Mouse (Mus musculus): ENCODE results near the gene Gm438.
A peak's percentile ranks its signal among the peaks of the same experiment; 100 is the strongest.
"Not testable (repeated sequence)": the region's sequence is repeated elsewhere in the genome, so short reads cannot be mapped to it uniquely, and the experiment has no call there.

The Gm438 gene

DNA sequence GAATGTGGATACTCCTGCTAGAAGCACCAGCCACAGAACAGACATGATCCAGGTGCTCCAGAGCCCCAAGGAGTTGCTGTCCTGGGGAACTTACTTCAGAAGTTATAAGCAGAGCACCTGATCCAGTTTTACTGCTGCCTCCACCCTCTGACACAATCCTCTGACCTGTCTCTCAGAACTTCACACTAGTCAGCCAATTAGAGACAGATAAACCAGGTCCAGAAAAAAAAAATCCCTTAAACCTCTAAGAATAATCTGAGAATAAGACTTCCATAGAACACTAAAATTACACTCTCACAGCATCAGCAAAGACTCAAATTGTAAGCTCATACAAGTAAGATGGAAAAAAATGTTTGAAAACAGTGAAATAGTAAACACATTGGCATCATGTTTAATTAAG is at the start of gene Gm438:
Gene Gm438, minus strand, starts transcription at position 101 of the 400 bp plus-strand sequence.
- DNase-seq, result no peak

DNA sequence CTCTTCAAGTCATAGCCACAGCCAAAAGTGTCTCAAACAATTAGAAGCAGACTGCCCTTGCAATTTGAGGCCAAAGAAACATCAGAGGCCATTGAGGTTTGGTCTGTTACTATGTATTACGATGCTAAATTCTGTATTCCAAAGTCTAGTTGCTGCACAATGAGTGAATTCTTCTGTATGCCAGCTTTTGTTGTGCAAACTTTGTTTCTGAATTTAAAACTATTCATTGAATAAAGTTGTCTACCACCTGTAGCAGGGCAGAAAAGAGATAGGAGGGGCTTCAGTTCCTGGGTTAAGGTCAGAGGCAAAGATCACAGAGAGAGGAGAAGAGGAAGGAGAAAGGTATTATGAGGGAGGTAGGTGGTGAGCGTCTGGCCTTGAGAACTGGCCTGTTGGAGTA is 38.3 kb upstream of the Gm438 start:
- no peak for DNase-seq

DNA sequence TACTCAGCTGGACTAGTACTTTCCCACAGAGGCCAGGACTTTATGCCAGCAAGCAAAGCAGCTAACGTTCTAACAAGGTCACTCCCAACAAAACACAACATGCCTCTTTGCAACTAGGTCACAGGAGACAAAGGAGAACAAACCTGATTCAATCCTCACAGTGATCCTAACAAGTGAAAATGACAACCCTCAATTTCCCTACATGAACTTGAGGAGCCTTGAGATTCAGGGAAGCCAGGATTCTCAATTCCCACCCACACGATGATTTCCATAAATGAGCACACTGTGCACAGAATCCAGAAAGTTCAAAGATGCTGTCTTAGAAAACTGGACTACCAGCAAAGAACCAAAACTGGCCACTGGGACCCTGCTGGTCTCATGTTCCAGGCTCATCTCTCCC is 37.6 kb upstream of the Gm438 start:
- no peak for DNase-seq

DNA sequence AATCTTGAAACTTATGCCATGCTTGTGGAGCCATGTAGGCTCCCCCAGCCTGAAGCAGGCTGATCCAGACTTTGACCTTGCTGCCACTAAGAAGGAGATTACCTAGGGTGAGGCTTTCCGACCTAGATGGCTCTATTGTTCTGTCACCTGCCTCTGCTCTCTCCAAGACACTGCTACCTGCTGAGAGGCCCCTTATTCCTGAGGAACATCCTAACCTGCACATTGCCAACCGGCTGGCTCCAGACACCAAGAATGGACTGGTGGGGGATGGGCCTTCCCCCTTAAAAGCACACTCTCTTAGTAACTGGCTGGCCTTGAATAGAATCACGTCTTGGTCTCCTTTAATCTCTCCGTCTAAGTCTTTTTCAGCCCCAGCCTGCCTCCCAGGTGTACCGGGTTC is 20.8 kb upstream of the Gm438 start:
- not testable (repeated sequence) for DNase-seq

DNA sequence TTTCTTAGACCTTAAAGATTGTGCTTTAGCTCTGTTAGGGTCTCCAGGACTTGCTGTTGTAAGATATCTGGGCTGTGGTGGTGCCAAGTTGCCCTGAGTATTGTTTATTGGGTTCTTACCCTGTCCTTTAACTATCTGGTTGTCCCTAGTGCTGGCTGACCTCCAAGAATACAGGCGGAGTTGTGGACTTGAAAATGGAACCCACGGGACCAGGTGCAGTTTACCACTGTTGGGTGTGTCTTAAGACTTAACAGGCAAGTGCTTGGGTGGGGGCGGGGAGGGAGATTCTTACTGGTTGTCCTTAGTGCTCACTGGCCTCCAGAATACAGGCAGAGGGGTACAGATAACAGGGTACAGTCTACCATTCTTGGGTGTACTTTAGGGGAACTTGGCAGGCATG is 17.2 kb upstream of the Gm438 start:
- no peak for DNase-seq

DNA sequence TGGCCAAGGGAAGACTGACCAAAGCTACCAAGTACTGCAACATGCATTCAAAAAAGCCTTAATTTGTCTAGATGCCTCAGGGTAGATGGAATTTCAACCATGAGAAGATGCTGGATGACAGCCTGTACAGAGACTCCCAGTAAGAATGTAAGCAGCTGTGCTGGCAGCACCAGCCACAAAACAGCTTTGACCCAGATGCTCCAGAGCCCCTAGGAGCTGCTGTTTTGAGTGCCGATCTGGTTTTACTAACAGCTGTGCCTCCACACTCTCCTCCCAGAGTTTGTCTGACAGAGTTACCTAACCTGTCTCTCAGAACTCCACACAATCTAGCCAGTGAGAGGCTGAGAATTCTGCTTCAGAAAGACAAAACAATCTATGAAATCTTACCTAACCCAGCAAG is 3.8 kb upstream of the Gm438 start:
- DNase-seq, result no peak

DNA sequence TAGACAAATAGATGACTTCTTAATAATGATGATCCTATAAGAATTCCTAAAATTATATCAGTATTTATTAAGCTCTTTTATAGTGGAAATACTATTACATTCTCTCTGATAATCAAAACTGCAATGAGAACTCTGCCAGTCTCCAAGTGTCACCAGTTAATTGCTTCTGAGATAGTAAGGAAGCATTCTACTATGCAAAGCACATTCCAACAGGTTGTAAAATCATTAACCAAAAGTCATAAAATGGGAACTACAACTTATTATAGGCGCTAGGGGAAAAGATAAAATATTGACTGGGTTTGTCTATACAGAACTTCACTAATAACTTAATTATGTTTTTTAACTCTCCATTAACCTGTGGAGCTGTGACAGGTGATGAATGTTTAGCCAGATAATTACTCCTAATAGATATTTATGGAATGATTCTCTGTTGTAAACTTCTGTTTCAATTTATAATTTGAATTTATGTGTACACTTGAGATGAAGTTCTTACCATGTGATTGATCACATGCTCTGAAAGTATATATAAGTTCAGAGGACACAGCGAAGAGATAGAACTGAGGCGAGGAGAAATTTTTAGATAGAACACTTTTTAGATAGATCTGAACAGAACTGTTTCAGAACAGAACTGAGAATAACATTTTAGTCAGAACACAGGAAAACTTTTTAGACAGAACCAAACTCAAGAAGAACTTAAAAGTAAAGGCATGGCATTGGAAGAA is 3.7 kb downstream of the Gm438 start:
- DNase-seq, result no peak

DNA sequence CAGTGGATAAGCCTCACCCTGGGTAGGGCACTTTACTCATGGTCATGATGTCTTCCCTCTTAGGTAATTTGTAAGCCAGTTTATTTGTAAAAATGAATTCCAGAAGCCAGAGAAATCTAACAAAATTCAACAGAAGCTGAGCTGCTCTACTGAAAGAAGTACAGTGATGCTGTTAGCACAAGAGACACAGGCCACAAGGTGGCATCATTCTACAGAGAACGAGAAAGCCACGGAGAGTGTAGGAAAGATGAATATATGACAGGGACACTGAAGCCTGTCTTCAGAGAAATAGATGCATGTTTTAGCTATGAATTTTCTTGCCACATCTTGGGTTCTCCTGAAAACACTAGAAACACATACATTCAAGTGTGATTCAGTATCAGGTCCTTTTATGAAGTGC is 20.7 kb downstream of the Gm438 start:
- DNase-seq, result peak; percentile 16 to 61

DNA sequence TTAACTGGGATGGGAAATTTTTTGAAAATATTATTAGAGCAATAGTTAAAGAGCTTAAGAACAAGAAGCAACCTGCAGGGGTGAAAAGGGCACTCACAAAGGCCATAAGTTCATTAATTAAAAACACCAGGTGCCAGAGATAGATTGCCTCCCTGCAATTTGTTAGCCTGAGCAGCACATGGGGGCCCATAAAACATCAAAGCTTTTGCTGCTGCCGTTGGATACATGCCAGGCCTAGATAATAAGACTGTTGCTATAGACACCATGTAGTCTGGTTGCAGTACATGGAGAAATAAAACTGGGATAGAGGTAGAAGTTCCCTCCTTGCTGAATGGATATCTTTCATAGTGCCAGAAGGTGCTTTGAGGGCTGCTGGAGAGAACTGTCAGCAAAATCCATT is 37.2 kb downstream of the Gm438 start:
- DNase-seq, result no peak

All from cerebellum, postnatal 25 days (tissue).